Mouse (Mus musculus) ES-Bruce4 (cell line): ENCODE data around the gene Dab2ip. TPM values are rescaled to one million over a fixed set of nuclear protein-coding genes. Genes with fewer than 3 reads are reported as not detected.
A peak's percentile ranks its signal among the peaks of the same experiment; 100 is the strongest.

Experiments
- H3K27ac ChIP-seq: 2 replicates; pipeline ENCODE4 v1.5.1; 2012; ENCODE audit warnings: low read length, inconsistent platforms; ENCODE audit not compliant: insufficient read depth
- H3K27me3 ChIP-seq: 2 replicates; pipeline ENCODE4 v1.6.1; 2012; ENCODE audit warnings: mild to moderate bottlenecking, low read length, inconsistent platforms; ENCODE audit not compliant: control insufficient read depth, poor library complexity, insufficient read depth, severe bottlenecking
- H3K36me3 ChIP-seq: 2 replicates; pipeline ENCODE4 v1.6.1; 2012; ENCODE audit warnings: inconsistent platforms, mild to moderate bottlenecking, low read length, moderate library complexity; ENCODE audit not compliant: control insufficient read depth, poor library complexity, insufficient read depth, severe bottlenecking
- H3K4me1 ChIP-seq: one replicate; pipeline ENCODE4 v1.8.1; 2011; ENCODE audit warnings: low read length; ENCODE audit not compliant: control insufficient read depth, insufficient read depth
- H3K4me3 ChIP-seq: 2 replicates; pipeline ENCODE4 v1.5.1; 2011; ENCODE audit warnings: low read depth, mild to moderate bottlenecking, low read length
- H3K9ac ChIP-seq: 2 replicates; pipeline ENCODE4 v1.6.1; 2012; ENCODE audit warnings: low read depth, mild to moderate bottlenecking, inconsistent platforms; ENCODE audit not compliant: poor library complexity, severe bottlenecking
- H3K9me3 ChIP-seq: replicated peaks from 2 replicates; pipeline ENCODE4 v1.6.1; 2012; ENCODE audit warnings: mild to moderate bottlenecking, low read length, inconsistent platforms; ENCODE audit not compliant: control insufficient read depth, poor library complexity, insufficient read depth, severe bottlenecking
- CTCF ChIP-seq: IDR thresholded peaks from one replicate; pipeline ENCODE4 v1.8.1; 2011; ENCODE audit warnings: low read depth, low read length
- EP300 ChIP-seq: IDR thresholded peaks from 2 replicates; pipeline ENCODE4 v1.6.1; 2011; ENCODE audit warnings: low read depth, low read length; ENCODE audit not compliant: insufficient read depth
- POLR2A ChIP-seq: IDR thresholded peaks from one replicate; pipeline ENCODE4 v1.8.1; 2011; ENCODE audit warnings: low read length; ENCODE audit not compliant: insufficient read depth
- polyA plus RNA-seq: library from polyadenylated mRNA; stranded (reverse); fragments of >200 nt; gene quantifications from 2 replicates; pipeline ENCODE4 v1.2.4, GENCODE M21; 2011; ENCODE audit warnings: low read depth; ENCODE audit not compliant: missing spikeins, insufficient read depth, insufficient read length

Dab2ip gene
- polyA plus RNA-seq, 1 experiment, result 29.4 TPM

DNA sequence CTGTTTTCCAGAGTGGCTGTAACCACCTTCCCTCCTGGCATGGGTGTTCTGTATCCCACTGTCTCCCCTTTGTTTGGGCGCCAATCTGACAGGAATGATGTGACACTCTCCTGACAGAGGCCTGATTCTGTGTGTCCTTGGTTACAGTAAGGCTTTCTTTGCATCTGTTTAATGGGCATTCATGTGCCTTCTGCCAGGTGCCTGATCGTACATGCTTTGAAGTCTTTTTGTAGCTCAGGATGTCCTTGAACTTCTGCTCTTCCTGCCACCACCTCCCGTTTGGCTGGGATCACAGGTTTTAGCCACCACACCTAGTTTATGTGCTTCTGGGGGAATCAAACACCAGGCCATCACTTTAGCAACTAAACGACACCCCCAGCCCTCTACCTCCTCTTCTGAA is 22.0 kb downstream of the Dab2ip start:
- no peak overlapping the region for H3K27ac ChIP-seq
- H3K36me3 ChIP-seq, result no peaks in the 10 kb centered on the region
- H3K4me1 ChIP-seq, result peaks cover 3% of the 10 kb centered on the region
- no peak overlapping the region for H3K9ac ChIP-seq
- no peak for TF ChIP-seq EP300
- no peak for TF ChIP-seq CTCF
- TF ChIP-seq POLR2A, result no peak
- no peak overlapping the region for H3K4me3 ChIP-seq
- peaks cover 2% of the 10 kb centered on the region; the same call in 1 of the 2 replicates for H3K27me3 ChIP-seq
- no peaks in the 10 kb centered on the region for H3K9me3 ChIP-seq

DNA sequence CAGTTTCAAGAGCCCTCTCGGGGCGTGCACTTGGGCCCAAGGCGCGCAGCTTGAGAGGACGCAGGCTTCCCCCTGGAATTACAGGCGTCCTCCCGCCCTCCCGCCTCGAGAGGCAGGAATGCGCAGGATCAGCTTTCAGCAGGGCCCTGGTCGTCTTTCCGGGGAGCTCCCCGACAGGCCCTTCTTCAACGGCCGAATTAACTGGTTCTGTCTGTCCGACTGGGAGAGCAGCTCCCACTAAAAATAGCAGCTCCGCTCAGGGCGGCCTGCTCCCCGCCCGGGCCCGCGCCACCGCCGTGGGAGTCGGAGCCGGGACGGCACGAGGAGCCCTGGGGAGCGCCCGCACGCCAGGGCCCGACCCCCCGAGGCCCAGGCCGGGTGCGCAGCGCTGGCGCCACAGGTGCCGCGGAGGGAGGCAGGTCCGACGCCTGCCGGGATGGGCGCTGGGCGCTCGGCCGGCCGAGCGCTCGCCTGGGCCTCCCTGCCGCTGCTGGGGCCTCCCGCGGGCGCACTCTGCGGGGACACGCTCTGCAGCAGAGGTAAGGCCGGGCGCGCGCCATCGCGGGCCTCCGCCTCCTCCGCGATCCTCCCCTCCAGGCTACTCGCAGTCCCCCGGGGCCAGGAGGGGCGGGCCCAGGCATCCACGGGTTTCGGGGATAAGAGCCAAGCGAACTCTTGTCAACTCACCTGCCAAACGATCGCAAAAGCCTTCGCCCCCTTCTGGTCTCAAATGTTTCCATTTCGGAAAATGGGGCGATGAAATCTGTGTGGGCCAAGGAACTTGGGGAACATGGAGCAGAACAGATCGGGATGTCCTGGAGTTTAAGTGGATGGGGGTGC is 23.7 kb downstream of the Dab2ip start:
- Histone ChIP-seq H3K4me3 (peak overlapping the region; percentile 68), H3K27me3 (peaks cover 2% of the 10 kb centered on the region; the same call in 1 of the 2 replicates), H3K9me3 (no peaks in the 10 kb centered on the region), H3K4me1 (peaks cover 3% of the 10 kb centered on the region), H3K27ac (no peak overlapping the region), H3K9ac (peak overlapping the region; percentile 71), H3K36me3 (no peaks in the 10 kb centered on the region)
- TF ChIP-seq CTCF (no peak), POLR2A (no peak), EP300 (no peak)

DNA sequence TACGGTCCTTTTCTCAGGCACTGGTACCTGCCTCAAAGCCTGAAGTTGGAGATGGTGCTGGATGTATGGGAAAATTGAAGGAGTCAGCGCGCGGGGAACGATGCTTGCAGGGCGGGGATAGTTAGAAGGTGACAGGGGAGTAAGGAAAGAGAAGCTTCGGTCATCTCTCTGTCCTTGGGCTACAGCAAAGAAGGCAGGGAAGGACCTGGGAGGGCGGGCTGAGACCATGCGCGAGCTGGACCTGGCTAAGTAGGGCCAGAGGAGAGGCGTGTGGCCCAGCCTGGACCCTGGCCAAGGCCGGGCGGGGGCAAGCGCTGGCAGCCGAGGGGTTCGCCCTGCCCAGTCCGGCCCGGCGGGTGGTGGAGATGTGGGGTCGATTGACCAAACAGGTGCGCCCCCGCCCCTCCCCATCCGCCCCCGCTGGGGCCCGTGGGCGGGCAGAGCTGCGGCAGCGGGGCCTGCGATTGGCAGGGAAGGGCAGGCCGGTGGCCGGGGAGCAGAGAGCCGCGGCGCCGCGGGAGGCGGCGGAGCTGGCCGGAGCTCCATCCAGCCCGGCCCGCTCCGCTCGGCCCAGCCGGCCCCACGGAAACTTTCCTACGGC is 24.4 kb downstream of the Dab2ip start:
- TF ChIP-seq CTCF, result no peak
- TF ChIP-seq POLR2A, result no peak
- no peak for TF ChIP-seq EP300
- Histone ChIP-seq H3K4me3 (peak overlapping the region; percentile 68), H3K9ac (peak overlapping the region; percentile 71), H3K36me3 (no peaks in the 10 kb centered on the region), H3K9me3 (no peaks in the 10 kb centered on the region), H3K27me3 (peaks cover 2% of the 10 kb centered on the region; the same call in 1 of the 2 replicates), H3K4me1 (peaks cover 3% of the 10 kb centered on the region), H3K27ac (no peak overlapping the region)

DNA sequence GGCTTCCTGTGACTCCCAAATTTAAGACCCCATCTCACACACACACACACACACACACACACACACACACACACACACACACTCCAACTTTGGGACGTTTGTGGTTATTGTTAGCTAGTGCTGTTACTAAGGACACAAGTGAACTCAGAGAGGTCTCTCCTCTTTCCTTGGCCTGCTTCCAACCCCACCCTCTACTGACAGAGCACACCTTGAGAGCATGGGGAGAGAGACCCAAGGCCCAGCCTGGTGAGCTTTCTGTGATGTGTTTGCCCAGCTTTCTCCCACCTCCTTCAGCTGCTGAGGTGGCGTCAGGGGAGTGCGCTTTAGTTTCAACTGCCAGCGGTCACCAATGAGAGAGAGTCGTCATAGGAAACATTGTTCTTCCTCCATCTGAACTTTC is 25.3 kb downstream of the Dab2ip start:
- no peak overlapping the region for H3K27ac ChIP-seq
- no peak overlapping the region for H3K4me3 ChIP-seq
- H3K27me3 ChIP-seq, result peaks cover 2% of the 10 kb centered on the region; the same call in 1 of the 2 replicates
- H3K36me3 ChIP-seq, result no peaks in the 10 kb centered on the region
- H3K9ac ChIP-seq, result no peak overlapping the region
- no peaks in the 10 kb centered on the region for H3K9me3 ChIP-seq
- TF ChIP-seq EP300 (no peak), CTCF (no peak), POLR2A (no peak)
- peaks cover 3% of the 10 kb centered on the region for H3K4me1 ChIP-seq

DNA sequence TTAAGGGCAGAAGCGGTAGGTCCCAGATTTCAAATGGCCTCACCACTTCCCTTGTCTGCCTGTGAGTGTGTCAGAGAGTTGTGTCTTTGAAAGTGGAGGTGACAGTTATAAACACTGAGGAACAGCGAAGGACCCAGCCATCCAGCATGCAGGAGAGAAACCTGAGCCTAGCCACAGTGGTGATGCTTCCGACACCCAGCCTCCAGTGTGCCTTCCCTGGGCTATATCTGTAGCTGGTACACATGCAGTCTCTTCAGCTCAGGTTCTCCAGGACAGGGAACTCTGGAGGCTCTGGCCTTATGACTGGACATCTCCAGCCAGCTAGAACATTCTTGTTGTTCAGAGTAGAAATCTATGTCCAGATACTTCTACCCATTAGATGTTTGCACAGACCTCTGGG is 25.9 kb downstream of the Dab2ip start:
- H3K27ac ChIP-seq, result no peak overlapping the region
- H3K9me3 ChIP-seq, result no peaks in the 10 kb centered on the region
- H3K27me3 ChIP-seq, result peaks cover 2% of the 10 kb centered on the region; the same call in 1 of the 2 replicates
- no peak overlapping the region for H3K9ac ChIP-seq
- TF ChIP-seq CTCF (no peak), POLR2A (no peak), EP300 (no peak)
- H3K4me3 ChIP-seq, result no peak overlapping the region
- H3K36me3 ChIP-seq, result no peaks in the 10 kb centered on the region
- peaks cover 3% of the 10 kb centered on the region for H3K4me1 ChIP-seq

DNA sequence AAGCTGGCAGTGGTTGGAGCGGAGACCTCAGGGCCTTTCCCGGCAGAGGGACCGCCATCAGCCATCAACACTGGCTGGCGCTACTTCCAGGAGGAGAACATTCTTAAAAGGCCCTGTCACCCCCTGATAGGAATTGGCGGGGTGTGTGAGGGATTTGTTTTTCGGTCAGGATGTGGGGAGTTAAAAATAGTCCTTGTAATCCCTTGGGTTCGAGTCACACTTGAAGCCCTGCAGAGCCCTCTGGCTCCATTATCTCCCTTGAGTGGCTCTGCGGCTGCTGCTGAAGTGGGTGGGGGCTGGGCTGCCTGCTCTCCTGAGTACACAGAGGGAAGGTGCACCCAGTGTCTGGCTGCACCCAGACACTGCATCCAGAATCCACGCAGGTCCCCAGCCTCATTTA is 30.3 kb downstream of the Dab2ip start:
- H3K9ac ChIP-seq, result no peak overlapping the region
- TF ChIP-seq EP300 (no peak), CTCF (no peak), POLR2A (no peak)
- no peaks in the 10 kb centered on the region for H3K4me1 ChIP-seq
- H3K27me3 ChIP-seq, result no peaks in the 10 kb centered on the region
- no peak overlapping the region for H3K4me3 ChIP-seq
- H3K36me3 ChIP-seq, result no peaks in the 10 kb centered on the region
- H3K9me3 ChIP-seq, result no peaks in the 10 kb centered on the region
- no peak overlapping the region for H3K27ac ChIP-seq
